Mouse (Mus musculus) lung, postnatal 0 days (tissue): ENCODE results near the gene Fnd3c2.

ENCODE experiments used
- CTCF ChIP-seq: IDR thresholded peaks from 2 replicates; pipeline ENCODE4 v1.5.1; 2016; ENCODE audit warnings: antibody characterized with exemption, mild to moderate bottlenecking
- EP300 ChIP-seq: IDR thresholded peaks from 2 replicates; pipeline ENCODE4 v1.6.1; 2016; ENCODE audit warnings: antibody characterized with exemption, mild to moderate bottlenecking, control low read depth

DNA sequence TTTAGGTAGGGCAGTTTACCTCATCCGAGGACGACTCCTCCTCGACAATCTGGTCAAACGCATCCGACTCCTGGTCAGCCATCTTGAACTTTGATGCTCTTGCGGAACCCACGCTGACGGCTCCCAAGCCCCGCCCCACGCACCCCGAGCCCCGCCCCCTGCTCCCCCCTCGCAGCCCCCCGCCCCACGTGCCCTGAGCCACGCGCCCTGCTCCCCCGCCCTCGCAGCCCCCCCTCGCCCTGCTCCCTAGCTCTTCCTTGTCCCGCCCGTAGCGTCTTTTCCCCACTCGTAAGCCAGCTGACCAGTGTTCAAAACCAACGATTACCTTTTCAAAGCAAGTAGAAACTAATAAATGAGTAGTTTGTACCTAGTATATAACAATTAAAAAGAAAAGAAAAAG lies 34.1 kb downstream of the Fnd3c2 start, which contains the start of gene Taf9b:
- TF ChIP-seq EP300 = no peak
- TF ChIP-seq CTCF = no peak
